Mouse (Mus musculus): ENCODE measurements around the gene Nit2.
"Not testable (repeated sequence)": the region's sequence is repeated elsewhere in the genome, so short reads cannot be mapped to it uniquely, and the experiment has no call there.

The Nit2 gene

DNA sequence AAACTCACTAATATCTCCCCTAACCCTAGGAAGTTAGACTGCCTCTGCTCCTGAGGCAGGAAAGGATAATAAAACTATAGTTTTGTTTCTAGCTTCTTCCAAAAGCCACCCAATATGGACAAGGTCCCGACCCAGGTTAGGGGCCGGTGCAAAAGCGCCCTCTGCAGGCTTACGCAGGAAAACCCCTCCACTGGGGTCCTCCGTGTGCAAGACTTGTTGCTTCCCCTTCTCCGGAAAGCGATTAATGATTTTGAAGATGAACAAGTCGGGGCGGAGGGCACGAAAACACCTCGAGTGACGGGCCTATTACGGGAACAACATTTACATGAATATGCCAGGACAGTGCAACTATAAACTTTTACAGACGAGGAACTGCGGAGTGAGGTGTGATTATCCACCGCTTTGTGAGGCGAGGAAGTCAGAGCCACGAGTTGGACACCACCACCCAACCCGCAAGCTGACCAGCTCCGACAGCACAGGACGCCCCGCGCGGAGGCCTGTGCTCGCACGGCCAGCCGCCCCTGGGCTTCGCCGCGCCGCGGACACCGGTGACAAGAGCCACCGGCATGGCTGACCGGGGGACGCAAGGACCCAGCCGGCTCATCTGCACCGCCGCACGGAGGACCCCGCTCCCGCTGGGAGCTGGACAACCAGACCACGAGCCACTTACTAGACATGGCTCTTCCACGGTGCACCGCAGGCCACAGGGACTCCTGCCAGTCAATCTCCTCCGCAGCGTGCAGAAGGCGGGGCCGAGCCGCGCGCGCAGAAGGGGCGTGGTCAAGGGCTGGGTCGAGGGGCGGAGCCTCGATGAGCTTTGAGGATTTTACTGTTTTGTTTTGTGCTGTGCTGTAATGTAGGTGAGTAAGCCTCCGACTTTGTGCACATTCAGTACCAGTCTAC is at the start of gene Nit2:
Gene Nit2 (minus strand): TSS at position 731 of the 903 bp plus-strand sequence.
- DNase-seq, result peak; percentile 98 to 99

DNA sequence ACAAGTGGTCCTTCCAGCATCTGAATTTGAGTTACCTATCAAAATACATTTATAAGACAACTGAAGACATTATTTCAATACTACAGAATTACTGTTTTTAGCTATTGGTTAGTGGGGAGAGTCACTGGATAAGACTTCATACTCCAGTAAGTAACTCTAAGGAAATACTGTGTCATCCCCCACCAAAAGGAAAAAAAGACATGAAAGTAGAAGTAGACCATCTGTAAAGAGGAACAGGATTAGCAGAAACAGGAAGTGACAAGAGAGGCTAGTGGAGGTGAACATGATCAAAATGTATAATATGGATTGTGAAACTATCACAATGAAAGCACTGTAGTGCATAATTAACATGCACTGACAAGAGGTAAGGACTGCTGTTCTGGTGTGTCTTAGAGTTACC is 48.8 kb upstream of the Nit2 start:
- no peak for DNase-seq

DNA sequence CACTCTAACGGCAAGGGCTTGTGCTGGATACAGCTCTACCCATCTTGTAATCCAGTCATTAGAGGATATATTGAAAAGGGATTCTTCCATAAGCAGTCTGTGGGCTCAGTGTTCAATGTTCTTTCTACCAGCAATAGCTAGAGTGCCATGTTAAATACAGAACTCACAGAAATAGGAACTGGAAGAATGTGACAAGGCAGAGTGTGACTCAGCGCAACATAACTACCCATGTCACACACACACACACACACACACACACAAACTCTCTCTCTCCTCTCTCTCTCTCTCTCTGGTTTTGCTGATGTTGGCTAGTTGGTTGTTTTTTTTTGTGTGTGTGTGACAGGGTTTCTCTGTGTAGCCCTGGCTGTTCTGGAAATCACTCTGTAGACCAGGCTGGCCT is 43.9 kb upstream of the Nit2 start:
- DNase-seq, result no peak

DNA sequence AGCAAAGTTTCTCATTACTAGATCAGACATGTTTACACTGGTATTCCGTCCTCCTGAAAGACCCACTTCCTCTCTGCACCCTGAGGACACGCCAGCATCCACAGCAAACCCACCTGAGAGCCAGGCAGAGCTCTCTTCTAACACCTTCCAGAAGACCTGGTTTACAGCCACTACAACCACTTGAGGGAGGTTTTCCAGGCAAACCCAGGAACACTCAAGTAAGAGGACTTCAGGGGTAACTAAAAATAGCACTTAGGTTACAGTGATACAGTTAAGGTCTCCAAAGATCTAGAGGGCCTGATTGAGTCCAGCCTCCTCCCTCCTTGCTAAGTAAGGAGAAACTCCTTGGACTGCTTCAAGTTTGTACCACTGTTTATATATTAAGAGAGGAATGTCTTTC is 41.2 kb upstream of the Nit2 start:
- DNase-seq, result no peak

DNA sequence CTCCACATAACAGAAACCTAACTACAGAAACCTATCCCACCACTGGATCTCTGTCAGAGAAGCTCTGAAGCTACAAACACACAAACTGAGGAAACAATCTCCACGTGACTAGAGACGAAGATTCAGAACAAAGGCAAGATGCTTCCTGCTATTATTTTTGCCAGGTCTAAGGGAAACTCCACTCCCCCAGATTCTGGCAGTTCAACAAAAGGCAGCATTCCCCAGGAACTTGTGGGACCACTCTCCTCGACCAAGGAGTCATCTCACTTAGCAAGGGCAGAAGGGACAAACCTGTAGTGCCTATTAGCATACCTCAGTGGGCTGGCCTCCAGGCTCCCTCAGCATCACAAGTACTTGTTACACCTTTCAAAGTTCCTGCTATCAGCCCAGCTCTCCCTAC is 30.1 kb upstream of the Nit2 start:
- DNase-seq, result no peak

DNA sequence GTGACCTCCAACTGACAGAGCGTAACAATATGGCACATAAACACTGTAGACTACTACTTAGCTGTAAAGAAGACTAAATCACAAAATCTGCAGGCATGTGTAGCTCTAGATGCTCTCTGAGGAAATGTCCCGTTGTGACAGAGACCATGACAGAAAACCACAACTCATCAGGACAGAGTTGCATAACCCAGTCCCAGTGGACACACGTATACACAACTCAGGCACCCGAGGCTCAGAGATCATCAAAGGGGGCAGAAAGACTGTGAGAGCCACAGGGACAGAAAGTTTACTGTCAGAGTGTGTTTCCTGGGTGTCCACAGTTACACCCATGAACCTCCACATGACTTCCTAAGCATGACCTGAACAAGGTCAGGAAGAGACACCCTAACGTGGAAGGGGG is 29.4 kb upstream of the Nit2 start:
- DNase-seq, result no peak

DNA sequence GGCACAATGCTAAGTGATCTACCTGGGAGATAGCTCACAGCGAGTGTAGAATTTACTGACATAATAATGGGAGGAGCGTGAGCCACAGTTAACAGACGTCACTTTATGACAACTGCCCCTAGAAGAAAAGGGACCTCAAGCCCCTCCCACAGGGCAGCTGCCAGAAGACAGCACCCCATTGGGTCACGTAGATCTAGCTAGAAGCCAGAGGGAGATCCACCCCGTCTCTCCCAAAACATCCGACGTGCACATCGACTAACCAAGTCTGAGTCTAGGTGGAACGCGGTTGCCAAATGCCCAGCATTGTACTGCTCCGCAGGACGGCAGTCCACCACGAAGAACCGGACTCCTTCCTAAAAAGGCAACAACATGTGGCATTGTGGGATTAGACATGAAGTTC is 24.1 kb upstream of the Nit2 start:
- DNase-seq, result no peak

DNA sequence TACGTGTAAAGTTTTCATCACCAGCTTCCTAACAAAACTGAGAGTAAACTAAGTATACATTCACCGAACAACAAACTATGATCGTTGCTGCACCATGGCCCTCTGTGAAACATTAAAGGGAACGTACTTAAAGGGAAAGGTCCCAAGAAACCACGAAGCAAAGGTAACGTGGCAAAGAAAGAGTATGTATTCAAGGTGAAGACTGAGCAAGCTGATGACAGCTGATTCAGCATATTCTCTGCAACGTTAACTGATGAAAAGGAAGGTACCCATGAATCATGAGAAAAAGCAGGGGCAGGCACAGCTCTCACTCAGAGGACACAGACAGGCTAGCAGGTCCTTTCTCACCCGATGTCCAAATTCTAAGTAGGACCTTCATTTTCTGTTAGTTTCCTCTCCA is 23.2 kb upstream of the Nit2 start:
- DNase-seq, result no peak

DNA sequence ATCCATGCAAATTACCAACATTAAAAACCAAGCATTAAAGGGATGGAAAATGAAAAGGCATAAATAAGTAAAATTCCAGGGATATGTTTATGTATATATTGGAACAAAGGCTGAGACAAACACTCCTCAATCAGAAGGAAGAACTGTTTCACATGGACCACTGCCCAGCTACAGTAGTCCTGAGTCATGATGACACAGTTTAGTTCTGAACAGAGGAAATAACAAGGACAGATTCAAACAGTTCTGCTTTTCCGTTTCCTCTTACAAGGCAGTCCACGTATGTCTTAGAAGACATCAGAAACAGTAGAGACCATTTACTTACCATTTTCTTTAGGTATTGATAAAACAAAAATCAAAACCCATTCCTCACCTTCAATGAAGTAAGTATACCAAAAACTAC is 22.4 kb upstream of the Nit2 start:
- DNase-seq, result no peak

DNA sequence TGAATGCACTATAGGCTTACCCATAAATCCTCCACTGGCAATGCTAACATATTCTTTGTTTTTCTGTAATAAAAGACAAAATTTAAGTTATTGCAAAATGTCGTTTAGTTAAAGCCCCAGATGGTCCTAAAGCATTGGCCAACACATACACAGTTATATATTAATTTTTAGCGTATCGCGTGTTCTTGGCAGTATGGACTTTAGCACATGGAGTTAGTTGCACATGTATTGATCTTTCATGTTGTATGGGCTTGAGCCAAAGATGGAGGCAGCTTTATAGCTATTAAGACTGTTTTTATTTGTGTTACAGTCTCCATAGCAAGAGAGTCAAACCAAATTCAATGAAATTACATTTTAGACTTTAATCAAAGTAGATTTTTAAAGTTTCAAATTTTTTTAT is 19.5 kb upstream of the Nit2 start:
- no peak for DNase-seq

DNA sequence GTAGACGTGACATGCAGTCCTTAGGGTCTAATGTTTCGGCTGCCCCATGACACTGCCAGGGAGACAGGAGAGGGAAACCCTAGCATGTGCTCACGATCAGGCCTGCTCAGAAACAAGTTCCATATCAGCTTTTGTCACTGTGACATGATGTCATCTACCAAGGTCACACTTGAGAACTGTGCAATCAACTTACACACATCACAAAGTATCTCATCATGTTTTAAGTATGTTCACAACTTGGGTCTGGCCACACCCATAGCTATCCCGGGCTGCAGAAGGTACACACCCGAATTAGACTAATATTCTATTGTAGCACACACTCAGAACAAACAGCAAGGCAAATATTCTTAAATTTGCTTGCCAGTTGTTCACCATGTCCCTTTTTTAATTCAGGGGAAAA is 14.9 kb upstream of the Nit2 start:
- DNase-seq, result no peak

DNA sequence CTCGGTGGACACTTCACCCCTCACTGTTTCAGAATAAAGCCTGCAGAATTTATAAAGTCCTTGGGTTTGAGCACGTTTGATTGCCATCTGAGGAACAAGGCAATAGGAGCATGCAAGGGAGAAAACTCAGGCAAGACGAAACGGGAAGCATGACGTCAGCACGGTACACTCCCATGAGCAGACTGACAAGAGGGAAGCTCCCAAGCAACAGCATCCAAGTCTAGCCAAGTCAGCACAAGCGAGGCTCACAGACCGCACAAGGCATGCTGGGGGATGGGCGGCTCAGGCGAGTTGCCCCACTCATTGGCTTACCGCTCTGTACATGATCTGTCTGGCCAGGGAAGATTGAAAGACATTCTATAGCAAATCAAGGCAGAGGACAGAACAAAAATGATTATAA is 14.0 kb upstream of the Nit2 start:
- DNase-seq, result peak in 1 of 2 experiments; percentile 24

DNA sequence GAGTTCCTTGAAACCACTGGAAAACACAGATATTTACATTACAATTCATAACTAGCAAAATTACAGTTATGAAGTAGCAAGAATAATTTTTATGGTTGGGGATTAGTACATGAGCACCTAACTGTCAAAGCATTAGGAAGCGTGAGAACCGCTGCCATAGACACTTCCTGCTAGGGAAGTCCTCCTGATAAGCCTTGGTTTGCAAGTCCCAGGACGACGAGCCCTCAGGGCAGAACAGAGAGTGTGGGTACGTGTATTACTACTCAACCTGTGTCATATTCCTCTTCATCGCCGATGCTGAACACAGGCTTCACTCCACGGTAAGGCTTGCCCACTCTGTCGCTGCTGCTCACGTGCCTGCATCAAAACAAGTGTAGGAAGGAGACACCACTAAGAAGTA is 10.5 kb upstream of the Nit2 start:
- no peak for DNase-seq

DNA sequence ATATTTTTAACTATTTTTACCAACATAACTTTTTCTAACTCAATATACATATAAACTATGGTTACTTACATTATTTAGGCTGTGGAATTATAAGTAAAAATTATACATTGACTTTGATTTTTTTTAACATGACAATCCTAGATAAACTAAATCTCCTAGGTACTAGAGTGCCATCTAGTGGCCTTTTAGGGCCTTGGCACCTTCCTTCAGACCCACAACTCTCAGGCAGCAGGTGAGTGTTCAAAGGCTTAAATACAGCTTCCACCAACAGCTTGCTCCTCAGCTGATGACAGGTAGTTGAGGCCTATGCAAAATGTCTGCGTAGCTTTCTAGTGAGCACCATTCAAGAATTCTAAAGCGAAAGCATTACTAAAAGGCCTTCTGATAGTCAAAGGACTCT is 10.1 kb upstream of the Nit2 start:
- DNase-seq, result peak; percentile 46 to 68

DNA sequence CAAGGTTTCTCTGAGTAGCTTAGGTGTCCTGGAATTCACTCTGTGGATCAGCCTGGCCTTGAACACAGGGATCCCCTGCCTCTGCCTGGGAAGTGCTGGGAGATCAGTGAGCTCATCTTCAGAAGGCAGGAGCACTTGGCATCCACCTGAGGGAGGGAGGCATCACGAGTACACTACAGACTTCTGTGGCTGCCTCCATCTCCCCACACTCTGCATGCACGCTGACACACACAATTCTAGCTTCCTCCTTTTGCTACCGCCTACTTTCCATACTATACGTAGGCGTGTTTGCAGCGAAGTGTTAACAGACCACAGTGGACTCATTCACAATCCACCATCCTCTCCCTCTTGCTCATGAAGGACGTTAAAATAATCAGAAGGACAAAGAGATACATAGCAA is 9.1 kb upstream of the Nit2 start:
- DNase-seq, result no peak

DNA sequence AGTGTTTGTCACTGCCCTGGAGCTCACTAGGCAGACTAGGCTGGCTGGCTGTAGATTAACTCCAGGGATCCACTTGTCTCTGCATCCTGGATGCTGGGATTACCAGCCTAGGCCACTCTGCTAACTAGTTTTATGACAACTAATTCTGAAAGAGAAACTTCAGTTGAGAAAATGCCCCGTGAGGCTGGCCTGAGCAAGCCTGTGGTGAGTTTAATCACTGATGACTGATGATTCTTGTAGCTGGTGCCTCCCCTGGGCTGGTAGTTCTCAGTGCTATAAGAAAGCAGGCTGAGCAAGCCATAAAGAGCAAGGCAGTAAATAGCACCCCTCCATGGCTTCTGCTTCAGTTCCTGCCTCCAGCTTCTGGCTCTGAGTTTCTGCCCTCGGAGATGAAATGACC is 8.6 kb upstream of the Nit2 start:
- no peak for DNase-seq

DNA sequence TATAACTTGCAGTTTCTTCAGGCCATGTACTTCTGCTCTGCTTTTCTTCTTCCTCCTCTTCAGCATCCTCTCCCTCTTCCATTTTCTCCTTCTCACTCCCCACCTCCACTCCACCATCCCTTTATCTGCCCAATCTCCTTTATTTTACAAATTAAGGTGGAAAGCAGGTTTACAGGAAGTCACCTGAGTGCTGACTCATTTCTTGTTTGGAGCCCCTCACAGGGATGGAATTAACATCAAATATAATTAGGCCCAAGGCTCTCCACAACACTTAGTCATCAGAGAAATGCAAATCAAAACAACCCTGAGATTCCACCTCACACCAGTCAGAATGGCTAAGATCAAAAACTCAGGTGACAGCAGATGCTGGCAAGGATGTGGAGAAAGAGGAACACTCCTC is 7.3 kb upstream of the Nit2 start:
- not testable (repeated sequence) for DNase-seq

DNA sequence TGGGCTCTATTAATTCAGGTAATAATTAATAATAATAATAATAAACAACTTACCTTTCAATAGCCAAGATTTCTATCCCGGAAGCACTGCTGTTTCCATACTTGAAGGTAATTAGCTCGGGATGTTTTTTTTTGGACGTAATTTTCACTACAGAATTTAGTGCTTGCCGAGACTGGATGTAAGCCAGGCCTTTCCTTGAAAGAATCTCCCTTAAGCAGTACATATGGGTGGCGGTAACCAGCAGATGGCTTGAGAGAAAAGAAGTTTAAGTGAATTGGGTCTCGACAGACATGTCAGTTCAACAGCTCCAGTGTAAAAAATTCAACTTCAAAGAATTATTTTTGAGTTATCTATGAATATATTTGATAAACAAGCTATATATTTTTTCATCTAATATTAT is 4.4 kb upstream of the Nit2 start:
- no peak for DNase-seq

DNA sequence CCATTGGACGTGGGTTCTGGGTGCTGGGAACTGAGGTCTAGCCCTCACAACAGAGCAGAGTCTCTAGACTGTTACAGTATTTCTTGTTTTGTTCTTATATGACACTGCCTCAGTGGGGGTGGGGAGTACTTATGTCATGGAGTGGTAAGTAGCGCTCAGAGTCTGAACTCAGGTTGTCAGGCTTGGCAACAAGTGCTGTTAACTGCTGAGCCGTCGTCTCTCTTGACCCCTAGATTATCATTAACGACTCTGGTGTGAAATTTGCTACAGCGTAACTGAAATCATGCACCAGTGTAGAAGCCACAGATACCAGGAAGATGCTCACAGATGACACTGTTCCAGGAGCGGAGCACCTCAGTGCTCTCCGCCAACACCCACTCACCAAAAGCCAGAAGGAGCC is 4.0 kb upstream of the Nit2 start:
- DNase-seq, result no peak

DNA sequence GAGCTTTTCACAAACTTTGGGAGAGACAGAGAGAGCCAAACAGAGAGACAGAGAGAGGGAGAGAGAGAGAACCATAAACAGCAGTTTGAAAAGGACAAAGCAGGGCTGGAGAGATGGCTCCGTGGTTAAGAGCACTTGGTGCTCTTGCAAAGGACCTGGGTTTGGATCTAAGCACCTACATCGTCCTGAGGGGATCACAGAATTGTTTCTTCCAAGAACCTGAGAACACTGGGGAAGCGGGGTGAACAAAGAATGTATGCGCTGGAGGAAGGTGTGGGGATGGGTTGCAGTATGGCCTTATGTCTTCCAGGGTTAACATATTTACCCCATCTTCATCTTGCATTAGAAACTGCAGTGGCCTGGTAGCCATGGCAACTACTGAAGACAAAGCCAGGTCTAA is 1.1 kb upstream of the Nit2 start:
- no peak for DNase-seq

DNA sequence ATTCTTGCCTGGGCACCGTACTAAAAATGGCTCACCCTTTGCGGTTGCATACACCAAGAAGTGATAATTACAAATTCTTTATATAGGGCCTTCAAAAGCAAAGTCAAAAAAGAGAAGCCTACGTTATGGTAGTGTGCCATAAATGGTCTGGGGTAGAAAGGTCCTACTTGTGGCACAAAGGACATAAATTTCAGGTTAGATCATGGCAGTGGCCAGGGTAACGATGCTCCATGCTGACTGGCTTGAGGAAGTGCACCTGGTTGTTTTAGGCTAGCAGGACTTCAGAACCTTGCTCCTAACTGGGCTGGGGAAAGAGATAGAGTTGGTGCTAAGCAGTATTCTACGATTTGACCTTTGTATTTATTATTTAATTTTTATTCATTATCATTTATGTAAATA is 372 bp upstream of the Nit2 start:
- no peak for DNase-seq

DNA sequence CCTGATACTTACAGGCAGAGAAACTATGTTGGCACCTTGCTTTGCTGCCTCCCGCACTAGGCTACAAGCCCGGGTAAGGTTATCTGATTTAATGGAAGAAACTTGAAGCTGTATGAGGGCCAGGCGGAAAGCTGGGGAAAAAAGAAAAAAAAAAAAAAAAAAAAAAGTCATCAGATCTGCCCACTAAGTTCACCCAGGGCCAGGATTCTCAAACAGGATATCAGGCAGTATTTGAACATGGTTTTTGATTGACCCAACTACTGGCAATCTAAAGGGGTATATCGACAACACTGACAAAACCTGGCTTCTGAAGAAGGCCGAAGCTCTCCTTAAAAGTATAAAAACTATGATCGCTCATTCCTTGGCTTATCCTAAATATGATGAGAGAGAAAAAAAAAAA is 1.1 kb downstream of the Nit2 start:
- DNase-seq, result no peak

DNA sequence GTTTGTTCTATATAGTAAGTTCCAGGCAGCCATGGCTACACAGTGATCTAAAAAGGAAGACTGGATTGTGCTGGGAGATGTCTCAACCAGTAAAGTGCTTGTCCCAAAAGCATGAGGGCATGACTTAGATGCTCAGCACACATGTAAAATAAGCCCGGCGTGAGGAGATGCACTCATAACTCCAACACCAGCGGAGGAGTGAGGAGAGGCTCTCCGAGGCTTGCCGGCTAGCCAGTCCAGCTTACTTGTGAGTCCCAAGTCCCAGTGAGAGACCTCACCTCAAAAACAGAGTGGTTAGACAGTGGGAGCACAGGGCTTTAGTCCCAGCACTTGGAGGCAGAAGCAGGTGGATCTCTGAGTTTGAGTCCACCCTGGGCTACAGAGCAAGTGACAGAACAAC is 2.0 kb downstream of the Nit2 start:
- no peak for DNase-seq

DNA sequence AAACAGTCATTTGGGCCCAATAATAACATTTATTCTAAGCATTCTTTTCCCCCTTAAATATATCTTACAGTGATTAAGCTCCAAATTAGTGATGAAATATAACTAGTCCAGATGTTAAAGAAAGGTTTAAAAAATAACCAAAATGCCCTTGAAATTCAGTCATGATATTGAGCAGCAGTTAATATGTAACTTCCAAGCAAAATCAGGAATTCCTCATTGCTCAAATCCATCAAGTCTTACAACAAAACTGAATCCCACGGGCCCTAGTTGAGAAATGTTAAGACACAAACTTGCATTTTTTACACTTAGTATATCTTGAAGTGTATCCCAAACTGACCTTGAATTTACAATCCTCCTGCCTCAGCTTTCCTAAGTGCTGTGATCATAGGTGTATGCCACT is 3.4 kb downstream of the Nit2 start:
- DNase-seq, result no peak

DNA sequence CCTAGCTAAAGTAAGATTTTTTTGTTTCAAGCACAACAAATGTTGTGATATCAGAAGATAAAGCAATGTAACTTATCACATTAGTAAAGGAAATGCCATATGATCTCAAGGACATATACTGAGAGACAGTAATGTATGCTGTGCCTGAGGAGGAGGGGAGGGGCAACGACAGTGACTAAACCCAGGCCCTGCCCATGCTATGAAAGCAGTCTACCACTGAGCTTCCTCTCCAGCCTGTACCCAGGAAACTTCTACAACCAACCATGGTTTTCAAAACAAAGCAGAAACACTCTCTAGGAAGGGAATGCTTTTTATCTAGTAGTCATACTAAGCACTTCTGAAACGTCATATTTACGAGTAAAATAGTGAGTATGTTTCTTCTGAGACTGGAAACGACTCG is 4.3 kb downstream of the Nit2 start:
- DNase-seq, result no peak
